Mouse (Mus musculus) gastrocnemius, adult 8-10 months (tissue): Measurements from ENCODE around the gene Casp4. TPM values are rescaled to one million over a fixed set of nuclear protein-coding genes. Genes with fewer than 3 reads are reported as not detected.

ENCODE experiments used
- total RNA-seq, 4 experiments: library from RNA; stranded (reverse); gene quantifications; 2 replicates each; pipeline ENCODE4 v1.2.4; 2022

Casp4 gene
- total RNA-seq, 4 experiments from 2014 or later, result 0.58 to 1.8 (median 1.3) TPM

Other genes starting within 250 kb of the Casp4 start
- gene Casp1, start 10.3 kb upstream of the Casp4 start, total RNA-seq, result under 1 TPM; 0.22 to 0.64 (median 0.42) TPM
- 10 to 100 TPM in 1 of 4 experiments, 1 to 10 TPM in 3; 2.9 to 10.9 (median 7.2) TPM for gene Casp12, start 36.6 kb downstream of the Casp4 start, total RNA-seq